Mouse (Mus musculus) MEL (cell line): ENCODE measurements around the gene Srrm2. TPM values are rescaled to one million over a fixed set of nuclear protein-coding genes. Genes with fewer than 3 reads are reported as not detected.

Experiments used
- DNase-seq: peaks from one replicate; pipeline ENCODE4 v3.0.0; 2011; ENCODE audit warnings: low read depth, low spot score
- H3K27ac ChIP-seq: 2 replicates; pipeline ENCODE4 v1.5.1; 2012; ENCODE audit warnings: low read depth, mild to moderate bottlenecking, control low read depth, low read length, moderate library complexity; ENCODE audit not compliant: control insufficient read depth
- H3K27me3 ChIP-seq, 2 experiments: fragments of 150-350 bp in 1 of 2; sonication (generic) in 1 of 2; 2 replicates each; pipeline ENCODE4 v1.6.1; 2012; ENCODE audit warnings: low read length in 2 of 2, mild to moderate bottlenecking in 2 of 2, improper control_type of control experiment in 1 of 2, moderate library complexity in 1 of 2; ENCODE audit not compliant: insufficient read depth in 2 of 2, control insufficient read depth in 1 of 2
- H3K36me3 ChIP-seq, 2 experiments: 2 replicates each; pipeline ENCODE4 v1.6.1; 2012 to 2014; ENCODE audit warnings: low read length in 2 of 2, improper control_type of control experiment in 1 of 2, inconsistent platforms in 1 of 2, mild to moderate bottlenecking in 1 of 2; ENCODE audit not compliant: insufficient read depth in 2 of 2, control insufficient read depth in 1 of 2
- H3K4me1 ChIP-seq, 2 experiments: fragments of 150-350 bp in 1 of 2; sonication (generic) in 1 of 2; 2 replicates each; pipeline ENCODE4 v1.6.1; 2012; ENCODE audit warnings: low read length in 2 of 2, improper control_type of control experiment in 1 of 2, mild to moderate bottlenecking in 1 of 2; ENCODE audit not compliant: insufficient read depth in 2 of 2, control insufficient read depth in 1 of 2
- H3K4me3 ChIP-seq, 2 experiments: fragments of 150-350 bp in 1 of 2; sonication (generic) in 1 of 2; 2 replicates each; pipeline ENCODE4 v1.5.1; 2012; ENCODE audit warnings: low read depth in 2 of 2, low read length in 2 of 2, mild to moderate bottlenecking in 2 of 2, moderate library complexity in 2 of 2, control low read depth in 1 of 2, improper control_type of control experiment in 1 of 2; ENCODE audit not compliant: control insufficient read depth in 1 of 2, insufficient read depth in 1 of 2
- H3K79me2 ChIP-seq: 2 replicates; pipeline ENCODE4 v1.6.1; 2012; ENCODE audit warnings: mild to moderate bottlenecking, low read length, moderate library complexity; ENCODE audit not compliant: control insufficient read depth, poor library complexity, insufficient read depth
- H3K9ac ChIP-seq: 2 replicates; pipeline ENCODE4 v1.6.1; 2012; ENCODE audit warnings: low read depth, mild to moderate bottlenecking, control low read depth, low read length, moderate library complexity; ENCODE audit not compliant: control insufficient read depth, poor library complexity, severe bottlenecking
- H3K9me3 ChIP-seq: fragments of 150-350 bp; sonication (generic); replicated peaks from 2 replicates; pipeline ENCODE4 v1.6.1; 2012; ENCODE audit warnings: mild to moderate bottlenecking, low read length, improper control_type of control experiment, moderate library complexity; ENCODE audit not compliant: insufficient read depth
- CHD2 ChIP-seq: IDR thresholded peaks from 2 replicates; pipeline ENCODE4 v1.6.1; 2011; ENCODE audit warnings: low read length, improper control_type of control experiment
- CTCF ChIP-seq, 3 experiments: IDR thresholded peaks in 2 of 3; conservative IDR thresholded peaks in 1 of 3; 2 replicates each; pipeline ENCODE4 v1.5.1; 2011 to 2012; ENCODE audit warnings: low read length in 3 of 3, low read depth in 2 of 3, mild to moderate bottlenecking in 2 of 3, improper control_type of control experiment in 1 of 3, inconsistent platforms in 1 of 3, mixed read lengths in 1 of 3, moderate library complexity in 1 of 3; ENCODE audit not compliant: control insufficient read depth in 1 of 3, insufficient read depth in 1 of 3, poor library complexity in 1 of 3, severe bottlenecking in 1 of 3
- E2F4 ChIP-seq: IDR thresholded peaks from 2 replicates; pipeline ENCODE4 v1.6.1; 2011; ENCODE audit warnings: low read depth, low read length, improper control_type of control experiment, borderline replicate concordance
- ELF1 ChIP-seq: IDR thresholded peaks from 2 replicates; pipeline ENCODE4 v1.6.1; 2014; ENCODE audit warnings: low read depth, mild to moderate bottlenecking, inconsistent platforms, low read length, improper control_type of control experiment, moderate library complexity
- EP300 ChIP-seq, 2 experiments: IDR thresholded peaks; 2 replicates each; pipeline ENCODE4 v1.6.1; 2011; ENCODE audit warnings: improper control_type of control experiment in 2 of 2, low read length in 2 of 2, low read depth in 1 of 2, mild to moderate bottlenecking in 1 of 2
- ETS1 ChIP-seq: IDR thresholded peaks from 2 replicates; pipeline ENCODE4 v1.6.1; 2012; ENCODE audit warnings: low read depth, mild to moderate bottlenecking, inconsistent platforms, low read length, improper control_type of control experiment, moderate library complexity
- HCFC1 ChIP-seq: IDR thresholded peaks from 2 replicates; pipeline ENCODE4 v1.6.1; 2012; ENCODE audit warnings: low read depth, mild to moderate bottlenecking, inconsistent platforms, low read length, improper control_type of control experiment, moderate library complexity
- KAT2A ChIP-seq: conservative IDR thresholded peaks from 2 replicates; pipeline ENCODE4 v1.6.1; 2012; ENCODE audit warnings: low read depth, low read length, improper control_type of control experiment, inconsistent platforms
- MAX ChIP-seq: IDR thresholded peaks from 2 replicates; pipeline ENCODE4 v1.6.1; 2011; ENCODE audit warnings: low read length, improper control_type of control experiment
- MAZ ChIP-seq: IDR thresholded peaks from 2 replicates; pipeline ENCODE4 v1.6.1; 2012; ENCODE audit warnings: low read depth, mild to moderate bottlenecking, inconsistent platforms, low read length, improper control_type of control experiment
- MEF2A ChIP-seq: IDR thresholded peaks from 2 replicates; pipeline ENCODE4 v1.6.1; 2014; ENCODE audit warnings: low read depth, mild to moderate bottlenecking, inconsistent platforms, low read length, improper control_type of control experiment; ENCODE audit not compliant: poor library complexity, insufficient replicate concordance, severe bottlenecking; ENCODE audit errors: extremely low read depth
- MXI1 ChIP-seq: IDR thresholded peaks from 2 replicates; pipeline ENCODE4 v1.6.1; 2011; ENCODE audit warnings: mild to moderate bottlenecking, low read depth, low read length, improper control_type of control experiment
- MYC ChIP-seq: IDR thresholded peaks from 2 replicates; pipeline ENCODE4 v1.6.1; 2011; ENCODE audit warnings: low read depth, mild to moderate bottlenecking, low read length, improper control_type of control experiment, moderate library complexity
- NELFE ChIP-seq: IDR thresholded peaks from 2 replicates; pipeline ENCODE4 v1.6.1; 2011; ENCODE audit warnings: low read depth, low read length, improper control_type of control experiment
- NRF1 ChIP-seq: IDR thresholded peaks from 2 replicates; pipeline ENCODE4 v1.6.1; 2014; ENCODE audit warnings: low read depth, mild to moderate bottlenecking, inconsistent platforms, low read length, improper control_type of control experiment, moderate library complexity; ENCODE audit not compliant: poor library complexity, insufficient read depth, severe bottlenecking
- POLR2A ChIP-seq, 2 experiments: IDR thresholded peaks; 2 replicates each; pipeline ENCODE4 v1.6.1; 2011 to 2012; ENCODE audit warnings: low read length in 2 of 2, mild to moderate bottlenecking in 2 of 2, control low read depth in 1 of 2, improper control_type of control experiment in 1 of 2, low read depth in 1 of 2, moderate library complexity in 1 of 2; ENCODE audit not compliant: control insufficient read depth in 1 of 2, insufficient read depth in 1 of 2, poor library complexity in 1 of 2
- POLR2AphosphoS2 ChIP-seq: IDR thresholded peaks from 2 replicates; pipeline ENCODE4 v1.6.1; 2011; ENCODE audit warnings: low read length, improper control_type of control experiment
- POLR2AphosphoS5 ChIP-seq: IDR thresholded peaks from 2 replicates; pipeline ENCODE4 v1.6.1; 2012; ENCODE audit warnings: low read depth, borderline replicate concordance, mild to moderate bottlenecking, inconsistent platforms, low read length, moderate library complexity, mixed read lengths
- SIN3A ChIP-seq: IDR thresholded peaks from 2 replicates; pipeline ENCODE4 v1.6.1; 2012; ENCODE audit warnings: low read length, improper control_type of control experiment, inconsistent platforms
- SMC3 ChIP-seq: IDR thresholded peaks from 2 replicates; pipeline ENCODE4 v1.6.1; 2011; ENCODE audit warnings: low read depth, low read length, improper control_type of control experiment
- TAL1 ChIP-seq: IDR thresholded peaks from 2 replicates; pipeline ENCODE4 v1.6.1; 2012; ENCODE audit warnings: mild to moderate bottlenecking, inconsistent platforms, low read length, moderate library complexity, mixed read lengths
- TBP ChIP-seq: IDR thresholded peaks from 2 replicates; pipeline ENCODE4 v1.8.0; 2011; ENCODE audit warnings: low read depth, low read length, improper control_type of control experiment
- TCF12 ChIP-seq: IDR thresholded peaks from 2 replicates; pipeline ENCODE4 v1.6.1; 2014; ENCODE audit warnings: low read depth, mild to moderate bottlenecking, inconsistent platforms, low read length, improper control_type of control experiment, moderate library complexity
- USF1 ChIP-seq: IDR thresholded peaks from 2 replicates; pipeline ENCODE4 v1.6.1; 2014; ENCODE audit warnings: low read depth, mild to moderate bottlenecking, inconsistent platforms, low read length, improper control_type of control experiment, moderate library complexity
- ZC3H11A ChIP-seq: IDR thresholded peaks from 2 replicates; pipeline ENCODE4 v1.6.1; 2012; ENCODE audit warnings: low read depth, mild to moderate bottlenecking, inconsistent platforms, low read length, improper control_type of control experiment
- ZMIZ1 ChIP-seq: IDR thresholded peaks from 2 replicates; pipeline ENCODE4 v1.6.1; 2012; ENCODE audit warnings: low read depth, mild to moderate bottlenecking, inconsistent platforms, low read length, improper control_type of control experiment, moderate library complexity
- ZNF384 ChIP-seq: IDR thresholded peaks from 2 replicates; pipeline ENCODE4 v1.6.1; 2012; ENCODE audit warnings: low read depth, mild to moderate bottlenecking, inconsistent platforms, low read length, improper control_type of control experiment
- polyA plus RNA-seq, 2 experiments: library from polyadenylated mRNA; stranded (reverse) in 1 of 2; unstranded in 1 of 2; fragments of >175 nt in 1 of 2; fragments of >200 nt in 1 of 2; gene quantifications; 2 replicates each; pipeline versions ENCODE4 v1.2.1 to v1.2.4; 2012; ENCODE audit warnings: low replicate concordance in 2 of 2, low read depth in 1 of 2; ENCODE audit not compliant: insufficient read length in 2 of 2, insufficient read depth in 1 of 2, missing spikeins in 1 of 2
- total RNA-seq: library from RNA; depleted of rRNA; stranded (reverse); fragments of 300-350 nt; gene quantifications from 2 replicates; pipeline ENCODE4 v1.2.3, GENCODE M21; 2012

Srrm2 gene
- total and polyA plus RNA-seq, 3 experiments = 56.2 to 988 (median 505) TPM

GRCm38 (mm10) chr17:23801627-23802026 is 11.3 kb downstream of the Srrm2 start:
- H3K36me3 ChIP-seq = peaks cover 2 to 18% of the 10 kb centered on the region in 2 experiments; a peak in 3 of 4 replicates
- no peak for TF ChIP-seq E2F4
- H3K4me3 ChIP-seq = peak overlapping the region in 1 of 2 experiments; percentile 8; a peak in 1 of 4 replicates
- no peak for DNase-seq
- no peaks in the 10 kb centered on the region for H3K9me3 ChIP-seq
- no peaks in the 10 kb centered on the region for H3K27me3 ChIP-seq
- H3K4me1 ChIP-seq = peaks cover 4 to 5% of the 10 kb centered on the region in 2 experiments; a peak in 3 of 4 replicates
- H3K27ac ChIP-seq = no peak overlapping the region
- peaks cover 37% of the 10 kb centered on the region for H3K79me2 ChIP-seq
- peak overlapping the region; percentile 9; the same call in 1 of the 2 replicates for H3K9ac ChIP-seq

DNA sequence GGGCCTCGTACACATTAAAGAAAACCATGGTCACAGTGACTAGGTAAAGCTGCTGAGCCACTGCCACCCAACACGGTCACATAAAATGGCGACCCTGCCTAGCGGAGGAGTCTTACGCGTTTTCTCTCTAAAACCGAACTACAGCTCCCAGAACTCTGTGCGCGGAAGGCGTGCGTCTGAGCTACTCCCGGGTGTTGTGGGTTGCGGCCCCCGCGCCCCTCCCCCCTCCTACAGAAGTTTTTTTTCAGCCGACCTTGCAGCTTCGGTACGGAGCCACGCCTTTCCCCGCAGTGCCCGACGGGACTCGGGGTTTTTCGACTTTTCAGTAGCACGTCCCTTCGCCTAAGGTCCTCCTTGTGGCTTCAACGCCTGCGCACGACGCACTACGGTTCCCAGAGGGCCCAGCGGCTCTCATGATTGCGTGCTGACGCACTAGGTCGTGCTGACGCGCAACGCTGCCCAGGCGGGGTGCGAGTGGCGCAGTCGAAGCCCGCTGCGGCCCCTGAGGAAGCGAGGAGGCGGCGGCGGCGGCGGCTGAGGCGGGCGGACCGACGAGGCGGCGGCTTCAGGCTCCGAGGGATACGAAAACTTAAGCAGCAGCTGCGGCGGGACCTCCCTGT is 12.5 kb downstream of the Srrm2 start:
- peak; percentile 99 for DNase-seq
- Histone ChIP-seq H3K4me1 (peaks cover 4 to 5% of the 10 kb centered on the region in 2 experiments; a peak in 3 of 4 replicates), H3K27ac (peak overlapping the region; percentile 94), H3K9me3 (no peaks in the 10 kb centered on the region), H3K36me3 (peaks cover 4 to 20% of the 10 kb centered on the region in 2 experiments), H3K9ac (peak overlapping the region; percentile 99), H3K4me3 (peak overlapping the region; percentile 85 to 92), H3K27me3 (no peaks in the 10 kb centered on the region), H3K79me2 (peaks cover 50% of the 10 kb centered on the region)
- TF ChIP-seq ZC3H11A (0 out of 2 replicates have a peak, but pooled peaks have one; percentile 14), MXI1 (peak; percentile 41), ETS1 (peak; percentile 27; the same call in 1 of the 2 replicates), CTCF (IDR thresholded peaks at IDR 0.05 in 2 of 3, conservative IDR thresholded peaks at IDR 0.05 in 1 of 3; ENCODE audit: control insufficient read depth in 1 of 3, insufficient read depth in 1 of 3, low read depth in 2 of 3, low read length in 3 of 3, poor library complexity in 1 of 3, severe bottlenecking in 1 of 3) (peak in 1 of 3 experiments; percentile 4; a peak in 1 of 6 replicates), ZMIZ1 (peak; percentile 72; the same call in 1 of the 2 replicates), TAL1 (no peak), CHD2 (peak; percentile 55), TCF12 (peak; percentile 32; the same call in 1 of the 2 replicates), NRF1 (peak; percentile 70), NELFE (peak; percentile 86), MAZ (peak; percentile 88), ELF1 (peak; percentile 68), TBP (peak; percentile 80), MAX (peak; percentile 59; the same call in 1 of the 2 replicates), POLR2A (IDR thresholded peaks at IDR 0.05; ENCODE audit: control insufficient read depth in 1 of 2, insufficient read depth in 1 of 2, low read depth in 1 of 2, low read length in 2 of 2, poor library complexity in 1 of 2) (peak; percentile 76 to 91; a peak in 3 of 4 replicates), SMC3 (no peak), POLR2AphosphoS2 (peak; percentile 82), MEF2A (no peak), HCFC1 (peak; percentile 94), POLR2AphosphoS5 (no peak), MYC (peak; percentile 90), KAT2A (peak; percentile 83), ZNF384 (peak; percentile 97), SIN3A (peak; percentile 82), USF1 (no peak), EP300 (IDR thresholded peaks at IDR 0.05; ENCODE audit: low read depth in 1 of 2, low read length in 2 of 2) (no peak)
